Mouse (Mus musculus): ENCODE data around the gene Spata1. TPM values are rescaled to one million over a fixed set of nuclear protein-coding genes. Genes with fewer than 3 reads are reported as not detected.

Spata1 gene
- polyA plus RNA-seq, 1 experiment from 2014 or later, result 4.2 TPM

DNA sequence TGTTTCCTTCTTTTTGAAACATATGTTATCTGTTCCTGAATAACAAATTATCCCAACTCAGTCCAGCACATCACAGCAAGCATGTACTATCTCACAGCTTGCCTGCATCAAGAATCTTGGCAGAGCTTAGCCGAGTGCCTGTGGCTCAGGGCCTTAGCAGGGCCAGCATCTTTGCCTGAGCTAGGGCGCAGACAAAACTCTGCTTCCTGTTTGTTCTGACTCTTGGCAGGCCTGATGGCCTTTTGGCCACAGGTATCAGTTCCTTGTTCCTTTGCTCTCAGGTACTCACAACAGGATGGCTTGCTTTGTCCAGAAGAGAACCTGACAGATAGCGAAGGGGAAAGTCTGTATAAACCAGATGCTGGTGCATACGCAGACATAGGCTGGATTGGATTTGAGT is 85.6 kb downstream of the Spata1 start:
- ATAC-seq (ENCODE audit: insufficient read depth) (no peak), DNase-seq (no peak)
- H3K9ac ChIP-seq, result no peak overlapping the region
- no peak overlapping the region for H3K4me2 ChIP-seq
- H3K9me3 ChIP-seq (ENCODE audit: low read depth, low read length), result no peaks in the 10 kb centered on the region
- no peaks in the 10 kb centered on the region for H3K27me3 ChIP-seq (ENCODE audit: insufficient read depth, low read length)
- TF ChIP-seq CTCF (IDR thresholded peaks at IDR 0.05; ENCODE audit: low read depth), result no peak
- H3K27ac ChIP-seq (ENCODE audit: low read depth), result no peak overlapping the region
- peaks cover 16% of the 10 kb centered on the region for H3K36me3 ChIP-seq (ENCODE audit: insufficient read depth)
- H3K4me1 ChIP-seq (ENCODE audit: insufficient read depth), result no peaks in the 10 kb centered on the region; the same call in 1 of the 2 replicates
- WGBS, result 78% methylated on average over 4 of the region's 4 CpGs
- H3K4me3 ChIP-seq (ENCODE audit: low read depth, low read length), result no peak overlapping the region

DNA sequence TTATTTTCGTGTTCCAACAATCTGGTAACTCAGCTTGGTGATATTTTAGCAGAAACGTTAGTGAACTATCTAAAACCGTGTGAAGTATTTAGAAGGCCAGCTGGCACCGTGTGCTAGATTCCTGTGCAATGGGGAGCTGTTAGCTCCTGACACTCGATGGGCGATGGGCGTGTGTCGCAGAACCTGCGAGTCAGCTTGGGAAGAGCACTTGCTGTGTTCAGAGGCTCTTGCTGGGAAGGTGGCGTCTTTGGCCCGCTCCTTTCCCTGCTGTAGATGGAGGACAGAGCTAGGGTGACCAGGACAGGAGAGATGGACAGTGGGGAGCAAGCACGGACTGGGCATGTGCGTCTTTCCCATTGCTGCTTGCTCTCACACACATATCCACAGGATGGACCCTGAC is 86.5 kb downstream of the Spata1 start:
- H3K9me3 ChIP-seq (ENCODE audit: low read depth, low read length), result no peaks in the 10 kb centered on the region
- H3K36me3 ChIP-seq (ENCODE audit: insufficient read depth), result peaks cover 8% of the 10 kb centered on the region; the same call in 1 of the 2 replicates
- no peak overlapping the region for H3K9ac ChIP-seq
- H3K4me2 ChIP-seq, result no peak overlapping the region
- H3K4me3 ChIP-seq (ENCODE audit: low read depth, low read length), result no peak overlapping the region
- ATAC-seq (ENCODE audit: insufficient read depth) (no peak), DNase-seq (no peak)
- no peak for TF ChIP-seq CTCF (IDR thresholded peaks at IDR 0.05; ENCODE audit: low read depth)
- 81% methylated on average over 13 of the region's 13 CpGs for WGBS
- H3K4me1 ChIP-seq (ENCODE audit: insufficient read depth), result no peaks in the 10 kb centered on the region; the same call in 1 of the 2 replicates
- no peaks in the 10 kb centered on the region for H3K27me3 ChIP-seq (ENCODE audit: insufficient read depth, low read length)
- no peak overlapping the region for H3K27ac ChIP-seq (ENCODE audit: low read depth)

DNA sequence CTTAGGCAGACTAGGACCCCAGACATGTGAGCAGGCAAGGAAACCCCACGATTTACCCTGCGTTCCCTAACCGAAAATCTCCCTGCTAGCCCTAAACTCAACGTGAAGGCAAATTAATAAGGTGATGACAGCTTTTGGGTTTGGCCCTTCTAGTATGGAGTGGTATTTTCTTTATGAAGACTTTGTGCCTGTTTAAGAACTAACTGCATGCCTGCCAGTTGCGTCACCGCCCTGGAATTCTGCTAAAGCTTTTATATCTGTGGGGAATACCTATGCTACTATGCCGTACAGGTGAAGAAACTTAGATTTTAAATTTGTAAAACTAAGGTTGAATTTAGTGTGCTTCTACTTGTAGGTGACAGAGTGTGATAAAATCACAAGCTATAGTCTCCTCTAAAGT is 87.1 kb downstream of the Spata1 start:
- H3K9ac ChIP-seq, result no peak overlapping the region
- ATAC-seq (ENCODE audit: insufficient read depth), result no peak

DNA sequence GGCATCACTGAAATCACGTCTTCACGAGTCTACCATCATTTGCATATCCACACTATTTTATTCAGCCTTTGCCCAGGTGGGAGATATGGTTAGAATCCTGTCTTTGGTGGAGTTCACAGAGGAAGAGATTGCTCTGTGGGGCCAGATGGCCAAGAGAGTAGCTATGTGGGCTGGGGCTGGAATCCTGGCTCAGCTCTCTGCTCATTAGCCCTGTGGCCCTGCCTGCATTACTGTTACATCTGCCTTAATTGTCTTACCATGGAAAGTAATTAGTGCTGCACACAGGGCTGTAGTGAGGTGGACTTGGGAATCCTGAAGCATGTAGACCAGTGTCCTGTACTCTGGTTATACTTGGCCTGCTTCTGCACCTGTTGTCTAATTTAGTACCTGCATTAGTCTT is 87.5 kb downstream of the Spata1 start:
- H3K27ac ChIP-seq (ENCODE audit: low read depth), result no peak overlapping the region
- H3K9ac ChIP-seq, result no peak overlapping the region
- WGBS, result 83% methylated on average over 2 of the region's 2 CpGs
- no peak for TF ChIP-seq CTCF (IDR thresholded peaks at IDR 0.05; ENCODE audit: low read depth)
- no peaks in the 10 kb centered on the region for H3K9me3 ChIP-seq (ENCODE audit: low read depth, low read length)
- ATAC-seq (ENCODE audit: insufficient read depth), result no peak
- H3K27me3 ChIP-seq (ENCODE audit: insufficient read depth, low read length), result no peaks in the 10 kb centered on the region
- no peak overlapping the region for H3K4me2 ChIP-seq
- H3K4me3 ChIP-seq (ENCODE audit: low read depth, low read length), result no peak overlapping the region
- no peak for DNase-seq
- H3K4me1 ChIP-seq (ENCODE audit: insufficient read depth), result no peaks in the 10 kb centered on the region; the same call in 1 of the 2 replicates
- no peaks in the 10 kb centered on the region for H3K36me3 ChIP-seq (ENCODE audit: insufficient read depth)

More for the DNA sequence above, 87.1 kb downstream of the Spata1 start:
- Histone ChIP-seq H3K4me3 (ENCODE audit: low read depth, low read length) (no peak overlapping the region), H3K27ac (ENCODE audit: low read depth) (no peak overlapping the region), H3K4me1 (ENCODE audit: insufficient read depth) (no peaks in the 10 kb centered on the region; the same call in 1 of the 2 replicates), H3K27me3 (ENCODE audit: insufficient read depth, low read length) (no peaks in the 10 kb centered on the region), H3K36me3 (ENCODE audit: insufficient read depth) (peaks cover 3% of the 10 kb centered on the region; the same call in 1 of the 2 replicates), H3K9me3 (ENCODE audit: low read depth, low read length) (no peaks in the 10 kb centered on the region), H3K4me2 (no peak overlapping the region)
- WGBS, result 54% methylated on average over 7 of the region's 7 CpGs
- TF ChIP-seq CTCF (IDR thresholded peaks at IDR 0.05; ENCODE audit: low read depth), result no peak
- DNase-seq, result peak; percentile 30

DNA sequence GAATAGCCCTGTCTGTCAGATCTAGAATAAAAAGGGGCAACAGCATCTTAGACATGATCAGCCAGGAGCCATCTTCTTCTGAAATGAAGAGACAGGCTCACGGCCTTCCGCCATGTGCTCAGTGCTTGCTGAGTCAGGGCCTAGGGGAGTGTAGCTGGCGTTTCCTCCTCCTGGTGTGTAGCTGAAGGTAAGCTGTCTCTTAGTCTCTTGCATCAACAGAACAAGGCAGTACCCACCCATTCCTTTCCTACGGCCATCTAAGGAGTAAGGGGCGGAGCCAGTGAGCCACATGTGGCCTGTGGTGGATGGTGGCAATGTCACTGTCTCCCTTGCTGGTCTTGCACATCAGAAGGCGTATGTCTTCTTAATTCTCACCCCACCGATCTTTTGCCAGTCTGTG is 89.4 kb downstream of the Spata1 start:
- no peak overlapping the region for H3K4me2 ChIP-seq
- H3K4me1 ChIP-seq (ENCODE audit: insufficient read depth), result no peaks in the 10 kb centered on the region; the same call in 1 of the 2 replicates
- H3K9ac ChIP-seq, result no peak overlapping the region
- DNase-seq (no peak), ATAC-seq (ENCODE audit: insufficient read depth) (no peak)
- no peak for TF ChIP-seq CTCF (IDR thresholded peaks at IDR 0.05; ENCODE audit: low read depth)
- 74% methylated on average over 7 of the region's 7 CpGs for WGBS
- H3K36me3 ChIP-seq (ENCODE audit: insufficient read depth), result no peaks in the 10 kb centered on the region
- H3K4me3 ChIP-seq (ENCODE audit: low read depth, low read length), result no peak overlapping the region
- no peaks in the 10 kb centered on the region for H3K27me3 ChIP-seq (ENCODE audit: insufficient read depth, low read length)
- no peak overlapping the region for H3K27ac ChIP-seq (ENCODE audit: low read depth)
- H3K9me3 ChIP-seq (ENCODE audit: low read depth, low read length), result no peaks in the 10 kb centered on the region

Other genes starting within 250 kb of the Spata1 start
- gene Ssx2ip, start 95.1 kb downstream of the Spata1 start, polyA plus RNA-seq (2014; fragmentation: Nextera tagmentation; extraction: Ambion mirVana), result 29.3 and 30.5 TPM in 2 replicates
- 8.9 and 10.4 TPM in 2 replicates for gene Ctbs, start 50.0 kb downstream of the Spata1 start, polyA plus RNA-seq (2014; fragmentation: Nextera tagmentation; extraction: Ambion mirVana)
- 887 and 951 TPM in 2 replicates for gene Gng5, start 54 bp upstream of the Spata1 start, polyA plus RNA-seq (2014; fragmentation: Nextera tagmentation; extraction: Ambion mirVana)
- gene Rpf1, start 21.7 kb upstream of the Spata1 start, polyA plus RNA-seq (2014; fragmentation: Nextera tagmentation; extraction: Ambion mirVana), result 55.7 and 56.1 TPM in 2 replicates
- not detected in 2 replicates for gene Uox, start 70.7 kb upstream of the Spata1 start, polyA plus RNA-seq (2014; fragmentation: Nextera tagmentation; extraction: Ambion mirVana)
- not detected in 2 replicates for gene Dnase2b, start 115.8 kb upstream of the Spata1 start, polyA plus RNA-seq (2014; fragmentation: Nextera tagmentation; extraction: Ambion mirVana)
- not detected in 2 replicates for gene 4930503B20Rik, start 151.6 kb upstream of the Spata1 start, polyA plus RNA-seq (2014; fragmentation: Nextera tagmentation; extraction: Ambion mirVana)
- 0.66 and 1.2 TPM in 2 replicates for gene Samd13, start 185.8 kb upstream of the Spata1 start, polyA plus RNA-seq (2014; fragmentation: Nextera tagmentation; extraction: Ambion mirVana)

All from lung, embryonic 14.5 days (tissue).